Mouse (Mus musculus) effector memory CD4-positive, alpha-beta T cell, adult 7 months (primary cell): Measurements from ENCODE around the gene Dtymk. TPM values are rescaled to one million over a fixed set of nuclear protein-coding genes. Genes with fewer than 3 reads are reported as not detected.

ENCODE experiments used
- polyA plus RNA-seq: library from polyadenylated mRNA; unstranded; fragments of 100-300 nt; shearing (Covaris generic); gene quantifications from one replicate; pipeline ENCODE4 v1.2.1, GENCODE M21; 2017

Dtymk gene
- polyA plus RNA-seq, result 36.8 TPM

DNA sequence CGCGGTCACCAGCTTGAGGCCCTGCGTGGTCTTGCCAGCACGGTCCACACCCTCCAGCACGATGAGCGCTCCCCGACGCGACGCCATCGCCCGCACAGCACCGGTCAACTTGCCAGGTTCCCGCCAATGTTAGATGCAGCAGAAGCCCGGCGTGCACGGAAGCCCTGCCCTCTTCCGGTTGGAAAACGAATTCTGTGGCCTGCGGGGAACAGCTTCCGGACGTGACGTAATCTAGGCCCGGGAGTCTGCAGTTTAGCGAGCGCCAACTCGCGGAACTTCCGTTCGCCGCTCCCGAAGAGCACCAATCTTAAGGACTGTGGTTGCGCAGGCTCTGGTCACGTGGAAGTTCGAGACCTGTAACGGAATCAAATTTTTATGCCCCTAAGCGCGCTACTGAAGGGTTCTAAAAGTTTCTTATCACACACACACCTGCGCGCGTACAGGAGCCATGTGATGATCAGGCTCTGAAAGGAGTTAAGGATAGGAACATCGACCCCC, at the start of gene Dtymk:
Gene Dtymk (minus strand): TSS at position 194 of the 498 bp plus-strand sequence.

DNA sequence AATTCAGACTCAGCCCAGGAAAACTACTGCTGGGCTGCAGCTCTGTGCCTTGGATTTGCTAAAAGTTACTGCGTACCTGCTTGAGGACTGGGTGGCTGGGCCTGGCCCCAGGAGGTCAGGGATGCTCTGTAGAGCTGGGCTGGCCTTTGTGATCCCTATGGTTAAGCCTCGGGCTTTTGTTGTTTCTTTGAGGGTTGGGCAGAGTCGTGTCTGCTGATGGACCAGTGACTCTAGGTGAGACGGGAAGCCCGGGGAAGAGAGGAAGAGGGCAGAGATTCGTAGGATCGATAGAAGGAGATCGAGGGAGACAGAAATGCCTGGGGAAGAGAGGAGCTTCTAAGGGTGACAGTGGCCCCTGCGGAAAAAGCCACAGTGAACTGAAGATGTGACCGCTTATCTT, 22.9 kb upstream of the Dtymk start, which contains the start of gene D2hgdh:
Gene D2hgdh (plus strand): TSS at position 301 of the 400 bp plus-strand sequence.

DNA sequence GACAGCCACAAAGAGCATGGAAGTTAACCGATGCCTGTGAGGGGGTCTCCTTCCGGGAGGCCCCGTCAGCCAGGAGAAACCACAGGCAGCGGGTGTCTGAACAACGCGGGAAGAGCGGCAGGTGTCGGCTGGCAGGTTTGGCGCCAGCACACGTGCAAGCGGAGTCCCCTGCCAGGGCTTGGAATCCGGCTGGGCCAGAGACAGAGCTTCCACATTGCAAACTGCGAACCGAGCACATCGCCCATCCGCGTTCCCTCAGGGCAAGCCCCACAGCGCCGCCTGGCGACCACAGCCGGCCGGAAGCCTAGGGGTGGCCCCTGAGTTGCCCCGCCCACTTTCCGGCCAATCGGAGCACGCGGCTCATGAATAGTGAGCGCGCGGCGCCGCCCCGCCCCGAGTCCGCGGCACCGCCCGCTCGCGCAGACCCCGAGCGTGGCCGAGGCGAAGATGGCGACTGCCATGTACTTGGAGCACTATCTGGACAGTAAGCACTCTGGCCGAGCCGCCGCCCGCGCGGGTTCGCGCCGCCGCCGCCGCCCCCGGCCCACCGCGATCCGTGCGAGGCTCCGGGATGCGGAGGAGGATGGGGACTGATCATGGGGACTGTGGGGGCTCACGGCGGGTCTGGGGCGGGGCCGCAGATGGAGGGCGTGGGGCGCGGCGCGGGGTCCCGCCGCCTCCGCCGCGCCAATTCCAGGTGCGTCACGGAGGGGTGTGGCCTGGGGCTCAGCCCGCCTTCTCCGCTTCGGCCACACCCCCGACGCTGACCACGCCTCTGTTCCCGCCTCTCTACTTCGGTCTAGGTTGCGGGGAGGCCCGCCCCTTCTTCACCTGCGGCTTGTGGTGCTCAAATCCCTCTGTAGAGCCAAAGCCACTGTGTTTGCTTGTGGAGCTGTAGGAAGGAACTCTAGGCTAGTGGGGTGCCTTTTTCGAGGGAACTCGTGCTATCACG, 2.1 kb upstream of the Dtymk start, which contains the start of gene Ing5:
Gene Ing5 (plus strand): TSS at position 410 of the 952 bp plus-strand sequence.

DNA sequence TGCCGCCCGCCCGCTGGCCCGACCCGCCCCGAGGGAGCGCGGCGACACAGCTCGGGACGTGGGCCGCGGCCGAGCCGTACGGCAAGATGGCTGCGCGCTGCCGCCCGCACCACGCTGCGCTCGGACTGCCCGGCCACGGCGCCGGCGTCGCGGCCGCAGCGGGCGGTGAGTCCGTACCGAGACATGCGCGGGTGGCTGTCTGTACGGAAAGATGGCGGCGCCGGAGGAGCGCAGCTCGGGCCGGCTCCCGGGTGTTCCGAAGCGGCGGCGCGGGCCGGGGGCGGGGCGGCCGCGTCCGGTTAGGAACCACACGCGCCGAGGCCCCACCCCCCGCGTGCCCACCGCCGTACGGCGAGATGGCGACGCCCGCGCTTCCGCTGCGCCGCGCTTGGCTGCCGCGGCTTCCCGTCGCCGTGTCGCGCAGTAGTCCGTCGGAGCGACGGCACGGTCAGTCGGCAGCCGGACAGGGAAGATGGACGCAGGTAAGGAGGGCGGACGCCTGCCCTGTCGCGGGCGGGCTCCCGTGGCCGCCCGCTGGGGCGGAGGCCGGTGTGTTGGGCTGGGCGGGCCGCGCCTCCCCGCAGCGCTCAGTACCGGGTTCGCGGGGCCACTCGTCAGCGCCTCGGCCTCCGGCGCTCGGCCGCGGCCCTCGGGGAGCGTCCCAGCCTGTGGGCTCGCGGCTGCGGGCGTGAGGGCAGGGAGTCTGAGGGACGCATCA, 47.0 kb downstream of the Dtymk start, which contains the start of gene Thap4:
Gene Thap4 (minus strand): TSS at position 292 of the 718 bp plus-strand sequence.

DNA sequence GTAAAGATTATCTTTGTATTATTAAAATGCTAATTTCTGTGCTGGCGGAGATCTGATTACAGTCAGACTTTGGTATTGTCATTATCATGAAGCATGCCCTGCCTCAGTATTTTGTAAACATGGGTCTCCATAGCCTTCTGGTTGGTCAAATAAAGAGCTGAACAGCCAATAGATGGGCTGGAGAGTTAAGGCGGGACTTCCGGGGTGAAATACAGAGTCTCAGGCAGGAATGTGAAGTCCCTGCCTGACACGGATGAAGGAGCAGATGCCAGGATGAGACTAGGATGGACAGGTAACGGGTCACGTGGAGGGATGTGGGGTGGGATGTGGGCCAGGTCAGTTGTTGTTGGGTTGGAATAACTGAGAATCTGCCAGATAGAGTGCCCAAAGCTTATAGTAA, 50.4 kb downstream of the Dtymk start, which contains the start of gene Atg4b:
Gene Atg4b (plus strand): TSS at position 211 of the 400 bp plus-strand sequence.

Other genes with a start within 250 kb of the Dtymk start
- gene Stk25, start 143.3 kb downstream of the Dtymk start, polyA plus RNA-seq, result 136 TPM
- gene Bok, start 116.3 kb downstream of the Dtymk start, polyA plus RNA-seq, result 0.99 TPM
- gene Atg4b, start 50.4 kb downstream of the Dtymk start, polyA plus RNA-seq, result 108 TPM
- 20.1 TPM for gene Thap4, start 47.1 kb downstream of the Dtymk start, polyA plus RNA-seq
- 51.6 TPM for gene Ing5, start 2.0 kb upstream of the Dtymk start, polyA plus RNA-seq
- gene D2hgdh, start 23.0 kb upstream of the Dtymk start, polyA plus RNA-seq, result 18.7 TPM
- gene Gal3st2, start 59.4 kb upstream of the Dtymk start, polyA plus RNA-seq, result not detected
- 0.23 TPM for gene Gal3st2b, start 116.4 kb upstream of the Dtymk start, polyA plus RNA-seq
- 0.09 TPM for gene Gal3st2c, start 188.6 kb upstream of the Dtymk start, polyA plus RNA-seq
- gene Neu4, start 218.5 kb upstream of the Dtymk start, polyA plus RNA-seq, result 0.24 TPM